Mouse (Mus musculus): ENCODE measurements at regions not wholly inside any gene's neighbourhood (a gene's known extent, or its start where the extent isn't known, plus 50 kb on each side); places are given as distances from the start of the nearest gene placed in this dataset.
"Not testable (repeated sequence)": the region's sequence is repeated elsewhere in the genome, so short reads cannot be mapped to it uniquely, and the experiment has no call there.

DNA sequence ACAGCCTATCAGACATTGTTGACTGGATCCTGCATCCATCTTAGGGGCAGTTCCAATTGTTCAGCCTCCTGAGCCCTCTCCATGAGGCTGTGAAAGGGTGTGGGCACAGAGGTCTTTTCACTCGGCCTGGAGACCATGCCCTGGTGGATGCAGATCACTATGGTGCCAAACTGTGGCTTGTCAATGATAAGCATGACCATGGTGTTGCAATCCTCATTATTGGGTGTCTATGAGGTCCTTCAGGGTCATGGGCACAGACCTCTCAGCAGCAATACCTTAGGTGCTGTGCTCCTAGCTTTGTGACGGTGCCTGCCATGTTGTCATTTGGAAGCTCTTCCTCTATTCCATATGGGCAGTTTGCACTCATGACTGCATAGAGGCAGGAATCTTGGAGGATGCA lies 114.0 kb upstream of the Mocs1 start:
- 88% methylated on average over 2 of the region's 2 CpGs for WGBS
- H3K4me3 ChIP-seq, result no peak overlapping the region
- H3K27me3 ChIP-seq (ENCODE audit: low read depth, poor library complexity, severe bottlenecking), result no peaks in the 10 kb centered on the region
- H3K36me3 ChIP-seq, result no peaks in the 10 kb centered on the region
- H3K4me1 ChIP-seq, result no peaks in the 10 kb centered on the region
- no peak for DNase-seq (ENCODE audit: low spot score)
- H3K9me3 ChIP-seq (replicated peaks), result no peaks in the 10 kb centered on the region
- no peak overlapping the region for H3K27ac ChIP-seq (replicated peaks)

DNA sequence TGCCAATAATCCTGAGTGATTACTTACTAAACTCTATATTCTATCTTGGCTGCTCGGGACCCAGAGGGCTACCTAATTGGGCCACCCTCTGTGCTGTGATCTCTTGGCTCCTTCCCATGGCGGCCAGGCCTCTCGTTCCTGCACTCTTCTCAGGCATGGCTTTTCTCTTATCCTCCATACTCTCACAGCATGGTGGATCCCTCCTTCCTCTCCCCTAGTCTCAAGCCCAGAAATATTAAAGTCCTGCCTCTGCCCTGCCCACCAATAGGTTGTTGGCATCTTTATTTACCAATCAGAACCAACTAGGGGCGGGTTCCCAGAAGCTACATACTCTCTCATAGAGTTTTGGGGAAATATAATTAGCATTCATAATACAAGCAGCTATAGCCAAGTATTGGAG lies 100.6 kb upstream of the Mocs1 start:
- Histone ChIP-seq H3K27me3 (ENCODE audit: low read depth, poor library complexity, severe bottlenecking) (no peaks in the 10 kb centered on the region), H3K4me3 (no peak overlapping the region), H3K4me1 (no peaks in the 10 kb centered on the region), H3K9me3 (replicated peaks) (no peaks in the 10 kb centered on the region), H3K36me3 (no peaks in the 10 kb centered on the region), H3K27ac (replicated peaks) (no peak overlapping the region)
- DNase-seq (ENCODE audit: low spot score), result no peak
- WGBS, result 62% methylated on average over 4 of the region's 4 CpGs

DNA sequence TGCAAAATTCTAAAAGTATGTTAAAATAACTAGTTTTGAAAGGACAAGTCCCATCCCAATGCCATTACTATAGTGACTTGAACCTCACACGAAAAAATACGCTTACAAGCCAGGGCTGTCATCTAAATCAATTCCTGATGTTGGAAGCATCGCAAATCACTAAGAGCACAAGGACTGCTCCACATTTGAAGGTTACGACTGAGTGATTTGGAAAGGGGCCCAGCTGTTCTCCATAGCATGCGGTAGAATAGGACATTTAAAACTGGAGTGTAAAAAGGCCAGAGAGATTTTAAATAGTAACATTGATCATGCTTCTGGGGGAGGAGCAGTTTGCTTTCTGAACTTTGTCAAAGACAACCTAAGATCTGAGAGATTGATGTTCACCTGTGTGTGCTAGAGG lies 92.8 kb upstream of the Mocs1 start:
- DNase-seq (ENCODE audit: low spot score), result no peak
- no peaks in the 10 kb centered on the region for H3K4me1 ChIP-seq
- H3K27ac ChIP-seq (replicated peaks), result no peak overlapping the region
- no peaks in the 10 kb centered on the region for H3K36me3 ChIP-seq
- no peaks in the 10 kb centered on the region for H3K27me3 ChIP-seq (ENCODE audit: low read depth, poor library complexity, severe bottlenecking)
- H3K9me3 ChIP-seq (replicated peaks), result no peaks in the 10 kb centered on the region
- 89% methylated on average over 5 of the region's 5 CpGs for WGBS
- no peak overlapping the region for H3K4me3 ChIP-seq

DNA sequence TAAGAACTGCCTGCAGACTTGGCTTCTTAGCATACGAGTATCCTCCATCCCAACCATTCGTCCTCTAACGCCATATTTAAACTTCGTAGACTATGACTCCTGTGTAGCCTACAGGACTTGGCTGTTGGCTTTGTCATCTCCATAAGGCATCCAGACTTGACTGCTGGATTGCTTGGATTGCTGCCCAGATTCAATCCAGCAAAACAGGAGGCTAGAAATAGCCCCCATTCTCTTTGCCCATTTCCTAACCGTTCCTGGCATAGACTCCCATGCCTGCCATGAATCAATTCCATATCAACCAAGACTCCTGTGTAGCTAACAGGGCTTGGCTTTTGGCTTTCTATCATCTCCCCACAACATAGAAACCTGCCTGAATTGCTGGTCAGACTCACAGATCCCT lies 90.3 kb upstream of the Mocs1 start:
- no peaks in the 10 kb centered on the region for H3K4me1 ChIP-seq
- WGBS, result 95% methylated on average over 5 of the region's 5 CpGs
- H3K27me3 ChIP-seq (ENCODE audit: low read depth, poor library complexity, severe bottlenecking), result no peaks in the 10 kb centered on the region
- H3K9me3 ChIP-seq (replicated peaks), result no peaks in the 10 kb centered on the region
- H3K36me3 ChIP-seq, result no peaks in the 10 kb centered on the region
- no peak overlapping the region for H3K27ac ChIP-seq (replicated peaks)
- H3K4me3 ChIP-seq, result no peak overlapping the region
- no peak for DNase-seq (ENCODE audit: low spot score)

DNA sequence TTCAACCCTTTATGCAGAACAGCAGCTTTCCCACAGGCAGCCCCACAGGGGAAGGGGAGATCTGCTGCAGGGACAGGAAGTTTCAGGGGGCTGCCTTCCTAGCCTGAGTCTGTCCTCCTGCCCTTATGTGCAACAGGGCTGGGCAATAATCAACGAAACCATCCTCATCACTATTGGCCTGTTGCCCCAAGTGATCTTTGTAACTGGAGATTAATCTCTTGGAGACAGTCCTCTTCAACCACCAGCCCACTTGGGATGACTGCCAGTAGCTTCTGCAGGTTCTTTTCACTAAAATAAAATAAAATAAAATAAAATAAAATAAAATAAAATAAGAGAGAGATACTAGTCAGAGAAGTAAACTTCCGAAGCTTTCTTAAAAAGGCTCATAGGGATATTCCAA lies 85.5 kb upstream of the Mocs1 start:
- no peaks in the 10 kb centered on the region for H3K36me3 ChIP-seq
- H3K27ac ChIP-seq (replicated peaks), result no peak overlapping the region
- H3K4me1 ChIP-seq, result no peaks in the 10 kb centered on the region
- no peaks in the 10 kb centered on the region for H3K27me3 ChIP-seq (ENCODE audit: low read depth, poor library complexity, severe bottlenecking)
- no peak for DNase-seq (ENCODE audit: low spot score)
- no peak overlapping the region for H3K4me3 ChIP-seq
- H3K9me3 ChIP-seq (replicated peaks), result no peaks in the 10 kb centered on the region
- 78% methylated on average over 2 of the region's 2 CpGs for WGBS

DNA sequence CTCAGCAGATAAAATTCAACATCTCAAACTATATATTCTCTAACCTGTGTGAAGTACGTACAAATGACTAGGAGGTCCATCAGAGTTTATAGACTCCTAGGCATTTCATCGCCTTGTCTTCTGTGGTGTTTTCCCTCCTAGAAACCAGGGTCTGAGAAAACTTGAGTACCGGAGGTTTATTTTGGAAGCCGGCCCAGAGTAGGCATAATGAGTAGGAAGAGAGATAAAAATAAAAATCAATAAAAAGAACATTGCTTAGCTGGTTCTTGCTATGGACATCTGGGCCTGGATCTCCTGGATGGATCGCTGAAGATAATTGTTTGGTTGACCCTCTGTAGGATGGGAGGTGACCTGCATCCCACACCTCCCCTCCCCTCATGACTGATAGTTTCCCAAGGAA lies 81.5 kb upstream of the Mocs1 start:
- WGBS, result 93% methylated on average over 5 of the region's 5 CpGs
- H3K4me1 ChIP-seq, result no peaks in the 10 kb centered on the region
- no peak overlapping the region for H3K4me3 ChIP-seq
- no peak for DNase-seq (ENCODE audit: low spot score)
- H3K27ac ChIP-seq (replicated peaks), result no peak overlapping the region
- H3K36me3 ChIP-seq, result no peaks in the 10 kb centered on the region
- H3K9me3 ChIP-seq (replicated peaks), result no peaks in the 10 kb centered on the region
- no peaks in the 10 kb centered on the region for H3K27me3 ChIP-seq (ENCODE audit: low read depth, poor library complexity, severe bottlenecking)

DNA sequence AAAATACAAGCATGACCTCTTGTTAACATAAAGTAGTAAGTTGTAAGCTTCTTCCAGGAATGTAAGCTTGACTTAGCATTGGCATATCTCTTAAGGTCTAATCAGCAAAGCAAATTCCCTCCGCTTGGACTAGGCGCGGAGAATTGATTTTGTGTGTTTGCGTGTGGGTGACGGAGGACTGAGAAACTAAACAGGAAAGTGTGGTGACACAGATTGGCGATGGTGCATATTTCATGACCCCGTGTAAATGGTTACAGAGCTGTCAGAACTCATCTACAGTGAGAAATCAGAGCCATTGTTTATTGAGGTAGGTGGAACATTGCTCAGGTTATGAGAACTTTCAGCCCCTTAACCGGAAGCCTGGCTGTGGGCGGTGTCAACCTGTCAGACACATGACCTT lies 78.8 kb upstream of the Mocs1 start:
- Histone ChIP-seq H3K27me3 (ENCODE audit: low read depth, poor library complexity, severe bottlenecking) (no peaks in the 10 kb centered on the region), H3K9me3 (replicated peaks) (no peaks in the 10 kb centered on the region), H3K36me3 (no peaks in the 10 kb centered on the region), H3K4me1 (no peaks in the 10 kb centered on the region), H3K27ac (replicated peaks) (no peak overlapping the region), H3K4me3 (no peak overlapping the region)
- 92% methylated on average over 9 of the region's 9 CpGs for WGBS
- DNase-seq (ENCODE audit: low spot score), result no peak

DNA sequence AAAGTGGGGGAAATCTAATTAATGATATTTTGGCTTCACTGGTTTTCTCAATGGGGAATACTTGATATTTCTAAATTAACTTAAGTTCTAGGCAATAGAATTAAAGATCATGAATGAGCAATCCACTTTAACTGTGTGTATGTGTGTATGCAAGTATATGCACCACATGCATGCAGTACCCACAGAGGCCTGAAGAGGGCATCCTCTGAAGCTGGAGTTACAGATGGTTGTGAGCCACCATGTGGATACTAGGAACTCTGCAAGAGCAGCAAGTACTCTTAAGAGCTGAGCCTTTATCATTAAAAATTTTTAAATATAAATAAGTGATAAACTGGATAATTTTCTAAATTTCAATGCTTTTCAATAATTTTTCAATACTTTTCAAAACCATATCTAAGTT lies 69.0 kb upstream of the Mocs1 start:
- H3K36me3 ChIP-seq, result no peaks in the 10 kb centered on the region
- H3K4me3 ChIP-seq, result no peak overlapping the region
- no peaks in the 10 kb centered on the region for H3K4me1 ChIP-seq
- H3K9me3 ChIP-seq (replicated peaks), result no peaks in the 10 kb centered on the region
- no peak overlapping the region for H3K27ac ChIP-seq (replicated peaks)
- DNase-seq (ENCODE audit: low spot score), result no peak
- no peaks in the 10 kb centered on the region for H3K27me3 ChIP-seq (ENCODE audit: low read depth, poor library complexity, severe bottlenecking)

DNA sequence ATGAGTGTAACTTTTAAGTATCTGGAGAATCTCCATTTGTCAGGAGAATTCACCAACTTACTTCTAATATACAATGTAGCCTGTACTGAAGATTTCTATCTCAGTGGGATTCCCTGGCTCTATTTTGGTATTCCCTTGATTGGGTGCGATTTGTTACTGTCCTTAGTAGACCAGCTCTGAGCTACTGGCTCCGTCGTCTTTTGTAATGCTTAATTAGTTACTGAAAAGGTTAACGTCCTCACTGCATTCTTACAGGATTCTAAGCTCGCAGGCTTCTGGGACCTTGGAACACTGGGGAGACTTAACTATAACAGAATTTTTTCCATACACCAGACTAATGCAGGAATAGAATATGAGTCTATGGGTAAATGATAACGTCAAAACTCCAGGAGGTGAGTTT lies 67.9 kb upstream of the Mocs1 start:
- not testable (repeated sequence) for H3K4me3 ChIP-seq; H3K27ac ChIP-seq (replicated peaks); H3K36me3 ChIP-seq; H3K9me3 ChIP-seq (replicated peaks); H3K27me3 ChIP-seq (ENCODE audit: low read depth, poor library complexity, severe bottlenecking); H3K4me1 ChIP-seq; DNase-seq (ENCODE audit: low spot score)
- 31% methylated on average over 6 of the region's 6 CpGs for WGBS

DNA sequence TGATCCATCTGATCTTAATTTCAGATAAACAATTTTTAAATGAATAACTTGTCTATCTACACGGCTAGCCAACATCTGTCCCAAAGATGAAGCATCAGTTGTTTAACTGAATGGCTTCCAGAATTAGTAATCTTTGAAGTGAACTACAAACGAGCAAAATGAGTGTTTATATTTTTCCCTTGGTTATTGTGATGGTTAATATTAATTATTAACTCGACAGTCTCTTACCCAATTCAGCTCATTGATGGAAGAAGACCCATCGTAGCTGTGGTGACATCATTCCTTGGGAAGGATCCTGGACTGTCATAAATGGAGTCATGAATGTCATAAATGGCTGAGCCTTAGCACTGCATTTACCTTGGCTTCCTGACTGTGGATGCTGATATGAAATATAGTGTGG lies 60.4 kb upstream of the Mocs1 start:
- no peaks in the 10 kb centered on the region for H3K36me3 ChIP-seq
- H3K4me3 ChIP-seq, result no peak overlapping the region
- H3K27ac ChIP-seq (replicated peaks), result no peak overlapping the region
- no peak for DNase-seq (ENCODE audit: low spot score)
- H3K27me3 ChIP-seq (ENCODE audit: low read depth, poor library complexity, severe bottlenecking), result peaks cover 7% of the 10 kb centered on the region; the same call in 1 of the 2 replicates
- no peaks in the 10 kb centered on the region for H3K9me3 ChIP-seq (replicated peaks)
- WGBS, result 85% methylated on average over 4 of the region's 4 CpGs
- peaks cover 12% of the 10 kb centered on the region for H3K4me1 ChIP-seq

DNA sequence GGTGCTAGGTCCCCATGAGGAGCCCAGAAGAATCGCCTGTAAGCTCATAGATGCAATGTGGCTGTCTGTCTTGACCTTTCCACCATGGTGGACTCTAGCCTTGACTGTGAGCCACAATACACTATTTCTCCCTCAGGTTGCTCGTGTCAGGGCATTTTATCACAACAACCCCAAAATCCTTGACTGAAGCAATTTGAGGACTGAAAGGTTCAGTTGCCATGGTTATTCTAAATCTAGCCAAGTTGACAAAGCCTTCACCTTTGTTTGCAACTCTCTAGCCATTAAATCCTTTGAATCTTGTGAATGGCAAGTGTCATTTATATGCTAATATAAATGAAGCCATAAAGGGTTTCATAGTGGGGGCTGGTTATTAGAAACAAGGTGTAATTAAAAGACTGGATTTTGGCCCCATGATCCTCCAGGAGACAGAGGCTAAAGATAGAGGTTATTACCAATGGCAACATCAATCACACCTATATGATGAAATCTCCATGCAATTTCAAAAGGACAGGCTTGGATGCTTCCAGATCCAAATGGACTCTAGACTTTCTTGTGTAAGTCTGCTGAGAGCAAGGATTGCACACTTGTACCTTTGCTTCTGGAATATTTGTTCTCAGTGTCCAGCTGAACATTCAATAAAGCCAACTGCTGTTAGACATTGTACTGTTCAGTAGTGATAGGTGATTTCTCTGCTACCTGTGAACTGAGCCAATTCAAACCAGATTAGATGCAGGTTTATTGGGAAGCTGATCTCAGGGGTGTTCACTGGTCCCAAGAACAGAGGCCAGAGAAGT lies 59.5 kb upstream of the Mocs1 start:
- Histone ChIP-seq H3K27ac (replicated peaks) (no peak overlapping the region), H3K4me1 (peaks cover 12% of the 10 kb centered on the region), H3K4me3 (no peak overlapping the region), H3K27me3 (ENCODE audit: low read depth, poor library complexity, severe bottlenecking) (peaks cover 7% of the 10 kb centered on the region; the same call in 1 of the 2 replicates), H3K9me3 (replicated peaks) (no peaks in the 10 kb centered on the region), H3K36me3 (no peaks in the 10 kb centered on the region)
- DNase-seq (ENCODE audit: low spot score), result no peak
- 49% methylated on average over 2 of the region's 2 CpGs for WGBS

DNA sequence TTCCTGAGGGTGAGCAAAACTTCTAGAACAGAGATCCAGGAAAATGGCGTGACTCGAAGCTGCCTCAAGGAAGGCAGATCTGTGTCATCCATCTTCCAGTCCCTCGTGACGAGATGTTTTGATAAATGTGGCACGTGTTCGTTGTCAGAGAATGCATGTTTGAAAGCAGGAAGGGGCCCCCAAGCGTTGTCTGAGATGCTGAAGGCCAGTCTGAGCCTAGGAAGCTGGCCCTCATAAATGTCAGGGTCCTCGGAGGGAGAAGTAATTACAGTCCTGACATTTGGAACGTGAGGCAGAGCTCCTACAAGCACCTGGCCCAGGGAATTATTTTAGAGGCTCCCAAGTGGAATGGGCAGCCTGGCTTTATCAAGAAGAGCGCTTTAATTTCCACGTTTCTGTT lies 50.5 kb upstream of the Mocs1 start:
- H3K4me1 ChIP-seq, result no peaks in the 10 kb centered on the region
- no peaks in the 10 kb centered on the region for H3K9me3 ChIP-seq (replicated peaks)
- DNase-seq (ENCODE audit: low spot score), result no peak
- WGBS, result 88% methylated on average over 11 of the region's 11 CpGs
- H3K4me3 ChIP-seq, result no peak overlapping the region
- no peaks in the 10 kb centered on the region for H3K36me3 ChIP-seq
- H3K27ac ChIP-seq (replicated peaks), result no peak overlapping the region
- H3K27me3 ChIP-seq (ENCODE audit: low read depth, poor library complexity, severe bottlenecking), result no peaks in the 10 kb centered on the region
